Mouse (Mus musculus): ENCODE results near the gene Tmed8. TPM values are rescaled to one million over a fixed set of nuclear protein-coding genes. Genes with fewer than 3 reads are reported as not detected.
"Not testable (repeated sequence)": the region's sequence is repeated elsewhere in the genome, so short reads cannot be mapped to it uniquely, and the experiment has no call there.

Gene Tmed8
- 4.8 and 5.4 TPM in 2 replicates for polyA plus RNA-seq (2015; fragmentation: Nextera tagmentation; extraction: Ambion mirVana)

DNA sequence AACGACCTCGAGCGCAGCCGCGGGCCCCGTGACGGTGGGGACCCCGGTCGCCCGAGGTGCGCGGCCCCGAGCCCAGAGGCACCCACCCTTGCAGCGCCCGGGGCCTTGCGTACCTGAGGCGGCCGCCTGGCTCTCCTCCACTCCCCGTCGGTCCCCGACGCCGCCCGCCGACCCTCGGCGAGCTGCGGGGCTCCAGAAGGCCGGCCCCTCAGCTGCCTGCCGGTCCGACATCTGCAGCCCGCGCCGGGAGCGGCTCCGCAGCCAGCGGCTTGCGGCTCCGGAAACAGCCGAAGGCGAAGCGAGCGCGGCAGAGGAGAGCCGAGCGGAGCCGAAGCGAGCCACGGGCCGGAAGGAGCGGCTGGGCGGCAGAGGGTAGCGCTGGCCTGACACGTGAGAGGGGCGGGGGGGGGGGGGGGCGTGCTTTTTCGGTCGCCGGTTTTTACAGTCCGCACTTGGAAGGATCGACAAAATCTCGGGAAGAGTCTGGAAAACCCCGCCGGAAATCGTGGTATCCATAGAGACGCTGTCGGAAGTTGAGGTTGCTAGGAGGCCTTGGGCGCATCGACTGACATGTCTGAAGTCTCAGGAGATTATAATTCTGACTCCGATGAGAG is at the start of gene Tmed8:
Gene Tmed8, minus strand, starts transcription at position 482 of the 614 bp plus-strand sequence.
- peak within 1 kb of the TSS; percentile 86 for H3K9ac ChIP-seq
- peak within 1 kb of the TSS; percentile 95 for H3K27ac ChIP-seq
- peak within 1 kb of the TSS; percentile 64 for H3K4me2 ChIP-seq
- no peaks in the 10 kb centered on the region for H3K27me3 ChIP-seq (replicated peaks)
- WGBS, result under 1% methylated on average over 66 of the region's 70 CpGs
- no peaks in the 10 kb centered on the region for H3K36me3 ChIP-seq (replicated peaks)
- peak; percentile 96 for ATAC-seq (replicated peaks)
- H3K9me3 ChIP-seq, result no peaks in the 10 kb centered on the region
- H3K4me3 ChIP-seq, result peak within 1 kb of the TSS; percentile 56
- H3K4me1 ChIP-seq, result peaks cover 21% of the 10 kb centered on the region

DNA sequence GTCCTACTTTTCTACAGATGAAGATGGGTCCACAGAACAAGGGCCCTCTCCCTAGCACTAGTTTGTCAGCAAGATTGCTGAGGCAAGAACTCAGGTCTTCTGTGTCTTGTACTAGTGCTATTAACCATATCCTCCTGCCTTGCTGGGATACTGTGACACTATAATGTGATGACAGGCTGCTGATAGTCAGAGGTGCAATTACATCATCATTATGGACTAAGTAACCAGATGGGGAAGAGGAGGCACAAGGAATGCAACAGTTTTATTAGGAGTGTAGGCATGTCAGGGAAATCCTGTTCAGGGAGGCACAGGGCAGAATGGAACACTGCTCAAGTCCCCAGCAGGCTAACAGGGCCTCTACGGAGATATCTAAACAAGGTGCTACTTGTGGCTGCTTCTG is 38.4 kb upstream of the Tmed8 start, which contains the start of gene Noxred1:
Gene Noxred1, minus strand, starts transcription at position 101 of the 400 bp plus-strand sequence.
- peaks cover 44% of the 10 kb centered on the region for H3K36me3 ChIP-seq (replicated peaks)
- 100% methylated on average over 1 of the region's 1 CpGs for WGBS
- no peak for ATAC-seq (replicated peaks)
- H3K4me3 ChIP-seq, result no peak within 1 kb of the TSS
- H3K4me2 ChIP-seq, result no peak within 1 kb of the TSS
- no peaks in the 10 kb centered on the region for H3K9me3 ChIP-seq
- no peak within 1 kb of the TSS for H3K27ac ChIP-seq
- H3K27me3 ChIP-seq (replicated peaks), result no peaks in the 10 kb centered on the region
- no peak within 1 kb of the TSS for H3K9ac ChIP-seq
- no peaks in the 10 kb centered on the region for H3K4me1 ChIP-seq

DNA sequence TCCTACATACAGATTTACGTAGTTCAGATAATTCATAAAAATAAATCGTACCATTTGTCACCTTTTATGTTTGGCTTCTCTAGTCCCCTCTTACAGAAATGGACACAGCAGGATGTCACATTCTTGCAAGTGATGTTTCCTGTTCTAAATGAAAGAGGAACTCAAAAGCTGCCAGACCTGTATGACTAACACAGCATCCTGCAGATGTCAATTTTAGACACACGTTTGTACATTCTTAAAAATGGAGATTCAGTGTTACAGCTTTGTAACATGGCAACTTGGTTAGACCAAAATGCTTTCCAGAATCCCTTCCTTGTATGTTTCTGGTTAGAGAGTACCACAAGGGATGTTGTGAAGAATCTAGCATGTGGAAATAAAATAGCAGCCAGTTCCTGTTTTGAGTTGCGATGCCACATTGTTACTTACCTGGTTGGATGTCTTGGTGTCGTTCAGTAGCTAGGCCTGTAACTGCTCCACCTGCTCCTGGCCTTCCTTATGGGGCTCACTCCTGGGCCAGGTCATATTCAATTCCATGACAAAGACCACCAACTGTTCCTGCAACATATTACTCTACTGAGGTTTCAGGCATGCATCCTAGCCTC is 36.7 kb upstream of the Tmed8 start:
- 88% methylated on average over 5 of the region's 5 CpGs for WGBS
- Histone ChIP-seq H3K4me3 (no peak overlapping the region), H3K9me3 (no peaks in the 10 kb centered on the region), H3K4me1 (no peaks in the 10 kb centered on the region), H3K27me3 (replicated peaks) (no peaks in the 10 kb centered on the region), H3K9ac (no peak overlapping the region), H3K4me2 (no peak overlapping the region), H3K27ac (no peak overlapping the region), H3K36me3 (replicated peaks) (peaks cover 39% of the 10 kb centered on the region)
- no peak for ATAC-seq (replicated peaks)

DNA sequence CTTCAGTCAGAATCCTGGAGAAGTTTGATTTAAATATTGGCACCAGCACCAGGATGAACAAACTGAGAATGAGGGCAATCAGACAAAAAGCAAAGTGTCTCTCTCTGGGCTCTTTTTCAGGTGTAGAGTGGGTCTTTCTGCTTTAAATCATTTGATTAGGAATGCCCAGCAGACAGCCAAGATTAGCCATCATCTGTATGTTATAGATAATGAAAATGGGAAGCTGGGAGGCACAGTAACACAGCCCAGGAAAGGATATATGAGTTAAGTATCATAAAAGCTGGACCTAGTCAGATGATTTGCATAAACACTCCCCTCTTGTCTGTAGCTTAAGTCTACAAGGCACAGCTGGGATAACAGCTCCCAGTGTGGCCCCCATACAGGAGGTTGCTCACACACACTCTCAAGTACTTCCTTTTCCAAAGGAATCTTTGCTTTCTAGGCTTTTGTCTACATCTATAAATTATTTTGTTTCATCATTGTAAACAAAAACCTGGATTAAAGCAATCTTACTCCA is 30.2 kb upstream of the Tmed8 start:
- Histone ChIP-seq H3K9ac (no peak overlapping the region), H3K4me3 (no peak overlapping the region), H3K27ac (no peak overlapping the region), H3K36me3 (replicated peaks) (no peaks in the 10 kb centered on the region), H3K27me3 (replicated peaks) (no peaks in the 10 kb centered on the region), H3K4me1 (no peaks in the 10 kb centered on the region), H3K4me2 (no peak overlapping the region), H3K9me3 (no peaks in the 10 kb centered on the region)
- no peak for ATAC-seq (replicated peaks)

DNA sequence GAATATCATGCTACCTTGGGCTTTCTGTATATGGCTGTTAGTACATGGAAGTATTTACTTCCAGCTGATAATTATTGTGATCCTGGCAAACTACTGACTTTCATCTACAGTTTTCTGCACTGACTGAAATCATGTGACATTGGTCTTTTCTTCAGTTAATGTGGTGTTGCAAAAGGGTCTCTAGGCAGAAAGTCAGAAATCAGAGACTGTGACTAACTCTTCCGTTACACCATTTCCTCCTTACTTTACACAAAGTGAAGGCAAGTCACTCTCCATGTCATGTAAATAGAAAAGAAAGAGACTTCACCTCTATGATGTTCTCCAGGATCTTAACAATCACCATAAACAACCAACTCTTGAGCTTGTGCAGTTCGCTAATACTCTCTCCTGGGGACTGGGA is 29.4 kb upstream of the Tmed8 start:
- no peaks in the 10 kb centered on the region for H3K9me3 ChIP-seq
- H3K27me3 ChIP-seq (replicated peaks), result no peaks in the 10 kb centered on the region
- no peaks in the 10 kb centered on the region for H3K36me3 ChIP-seq (replicated peaks)
- no peak overlapping the region for H3K4me3 ChIP-seq
- no peaks in the 10 kb centered on the region for H3K4me1 ChIP-seq
- WGBS, result 92% methylated on average over 2 of the region's 2 CpGs
- no peak for ATAC-seq (replicated peaks)
- H3K4me2 ChIP-seq, result no peak overlapping the region
- no peak overlapping the region for H3K9ac ChIP-seq
- H3K27ac ChIP-seq, result no peak overlapping the region

DNA sequence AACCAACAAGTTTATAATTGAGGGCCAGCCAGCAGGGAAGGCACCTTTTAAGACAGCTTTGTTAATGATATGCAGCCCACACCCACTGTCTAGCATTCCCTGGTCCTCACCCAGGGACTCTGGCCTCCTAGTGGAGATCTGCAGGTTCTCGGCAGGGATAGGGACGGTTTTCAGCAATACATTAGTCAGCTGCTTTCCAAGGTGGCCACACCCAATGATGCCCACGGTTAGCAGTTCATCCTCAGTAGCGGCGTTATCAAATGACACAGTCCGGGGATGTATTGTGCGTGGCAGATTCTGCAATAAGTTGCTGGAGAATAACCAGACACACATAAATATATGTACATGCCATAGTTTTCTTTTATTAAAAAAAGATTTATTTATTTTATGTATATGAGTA is 26.5 kb upstream of the Tmed8 start:
- ATAC-seq (replicated peaks), result no peak
- Histone ChIP-seq H3K4me2 (no peak overlapping the region), H3K4me1 (no peaks in the 10 kb centered on the region), H3K4me3 (no peak overlapping the region), H3K9ac (no peak overlapping the region), H3K36me3 (replicated peaks) (no peaks in the 10 kb centered on the region), H3K9me3 (no peaks in the 10 kb centered on the region), H3K27ac (no peak overlapping the region), H3K27me3 (replicated peaks) (no peaks in the 10 kb centered on the region)
- WGBS, result 78% methylated on average over 7 of the region's 7 CpGs

DNA sequence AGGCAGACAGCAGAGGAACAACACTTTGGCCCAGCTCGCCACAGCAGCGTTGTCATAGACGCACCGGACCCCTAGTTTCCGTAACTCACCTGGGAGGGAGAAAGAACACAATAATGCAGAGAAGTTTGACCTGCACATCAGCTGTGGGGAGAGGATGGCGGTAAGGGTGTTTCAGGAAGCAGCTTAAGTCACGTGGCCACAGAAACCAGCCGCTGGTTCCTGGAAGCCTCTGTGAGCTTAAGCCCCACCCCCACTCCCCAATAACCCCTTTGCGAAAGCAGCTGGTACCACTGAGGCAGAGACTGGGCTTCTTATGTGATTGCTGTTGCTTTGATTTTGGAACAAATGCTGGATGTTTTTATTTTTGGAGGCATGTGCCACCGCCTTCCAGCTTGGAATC is 24.7 kb upstream of the Tmed8 start:
- ATAC-seq (replicated peaks), result no peak

DNA sequence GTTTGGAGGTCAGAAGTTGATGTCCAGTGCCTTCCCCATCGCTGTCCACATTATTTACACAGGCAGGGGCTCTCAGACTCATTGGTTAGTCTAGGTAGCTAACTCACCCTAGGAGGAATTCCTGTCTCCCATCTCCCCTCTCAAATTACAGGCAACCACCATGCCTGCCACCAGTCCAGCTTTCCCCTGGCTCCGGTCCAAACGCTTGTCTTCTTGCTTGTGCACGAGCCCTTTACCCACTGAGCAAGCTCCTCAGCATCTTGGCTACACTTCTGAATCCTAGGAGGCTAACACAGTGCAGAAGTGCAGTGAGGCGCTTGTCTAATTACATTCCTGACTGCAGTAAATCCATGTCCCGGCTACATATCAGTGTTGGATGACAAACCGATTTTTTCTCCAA is 19.1 kb upstream of the Tmed8 start:
- Histone ChIP-seq H3K36me3 (replicated peaks) (no peaks in the 10 kb centered on the region), H3K4me3 (no peak overlapping the region), H3K4me1 (peaks cover 3% of the 10 kb centered on the region; the same call in 1 of the 2 replicates), H3K4me2 (no peak overlapping the region), H3K9ac (no peak overlapping the region), H3K27ac (no peak overlapping the region), H3K9me3 (no peaks in the 10 kb centered on the region), H3K27me3 (replicated peaks) (no peaks in the 10 kb centered on the region)
- no peak for ATAC-seq (replicated peaks)
- 76% methylated on average over 7 of the region's 7 CpGs for WGBS

More for the DNA sequence above, 24.7 kb upstream of the Tmed8 start:
- H3K4me1 ChIP-seq, result no peaks in the 10 kb centered on the region
- WGBS, result 74% methylated on average over 10 of the region's 10 CpGs
- H3K9ac ChIP-seq, result no peak overlapping the region
- no peaks in the 10 kb centered on the region for H3K27me3 ChIP-seq (replicated peaks)
- no peaks in the 10 kb centered on the region for H3K9me3 ChIP-seq
- H3K4me2 ChIP-seq, result no peak overlapping the region
- H3K27ac ChIP-seq, result no peak overlapping the region
- no peak overlapping the region for H3K4me3 ChIP-seq
- H3K36me3 ChIP-seq (replicated peaks), result no peaks in the 10 kb centered on the region

DNA sequence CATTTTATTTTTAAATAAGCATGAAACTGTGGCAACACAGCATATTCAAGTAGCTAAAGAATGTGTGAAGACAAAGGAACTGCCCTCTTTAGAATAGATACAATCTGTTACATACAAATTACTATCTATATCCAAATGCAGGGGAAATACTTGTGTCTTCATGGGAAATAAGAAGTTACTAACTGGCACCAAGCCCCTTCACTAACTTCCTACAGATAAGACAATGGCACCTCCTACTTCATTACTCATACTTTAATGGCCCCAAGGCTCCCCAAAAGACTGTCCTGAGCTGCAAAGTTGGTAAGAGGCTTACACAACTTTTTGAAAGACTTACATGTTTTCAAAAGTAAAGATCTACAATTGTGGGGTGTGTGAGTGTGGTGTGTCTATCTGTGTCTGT is 17.3 kb upstream of the Tmed8 start:
- Histone ChIP-seq H3K4me1 (peaks cover 3% of the 10 kb centered on the region; the same call in 1 of the 2 replicates), H3K9ac (no peak overlapping the region), H3K4me2 (no peak overlapping the region), H3K36me3 (replicated peaks) (no peaks in the 10 kb centered on the region), H3K27ac (no peak overlapping the region), H3K27me3 (replicated peaks) (no peaks in the 10 kb centered on the region), H3K9me3 (no peaks in the 10 kb centered on the region), H3K4me3 (no peak overlapping the region)
- ATAC-seq (replicated peaks), result no peak

DNA sequence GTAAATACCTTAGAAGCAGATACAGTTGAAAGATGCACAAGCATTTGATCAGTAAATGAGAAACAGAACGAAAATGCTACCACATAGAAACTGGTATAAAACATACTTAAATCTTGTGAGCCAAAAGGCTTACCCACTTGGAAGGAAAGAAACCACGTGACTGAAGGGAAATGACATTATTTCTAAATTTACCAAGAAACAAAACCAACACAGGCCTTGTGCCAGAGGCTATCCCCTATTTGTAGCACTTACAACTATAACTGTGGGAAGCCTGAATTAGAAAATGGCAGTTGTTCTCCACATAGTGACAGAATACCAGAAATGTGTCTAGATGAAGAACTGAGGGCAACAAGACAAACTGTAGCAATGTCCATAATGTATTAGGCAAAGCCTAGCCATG is 15.8 kb upstream of the Tmed8 start:
- no peaks in the 10 kb centered on the region for H3K9me3 ChIP-seq
- H3K9ac ChIP-seq, result no peak overlapping the region
- no peaks in the 10 kb centered on the region for H3K27me3 ChIP-seq (replicated peaks)
- H3K27ac ChIP-seq, result no peak overlapping the region
- peaks cover 3% of the 10 kb centered on the region; the same call in 1 of the 2 replicates for H3K4me1 ChIP-seq
- ATAC-seq (replicated peaks), result no peak
- no peaks in the 10 kb centered on the region for H3K36me3 ChIP-seq (replicated peaks)
- no peak overlapping the region for H3K4me3 ChIP-seq
- no peak overlapping the region for H3K4me2 ChIP-seq
- WGBS, result 65% methylated on average over 2 of the region's 2 CpGs

DNA sequence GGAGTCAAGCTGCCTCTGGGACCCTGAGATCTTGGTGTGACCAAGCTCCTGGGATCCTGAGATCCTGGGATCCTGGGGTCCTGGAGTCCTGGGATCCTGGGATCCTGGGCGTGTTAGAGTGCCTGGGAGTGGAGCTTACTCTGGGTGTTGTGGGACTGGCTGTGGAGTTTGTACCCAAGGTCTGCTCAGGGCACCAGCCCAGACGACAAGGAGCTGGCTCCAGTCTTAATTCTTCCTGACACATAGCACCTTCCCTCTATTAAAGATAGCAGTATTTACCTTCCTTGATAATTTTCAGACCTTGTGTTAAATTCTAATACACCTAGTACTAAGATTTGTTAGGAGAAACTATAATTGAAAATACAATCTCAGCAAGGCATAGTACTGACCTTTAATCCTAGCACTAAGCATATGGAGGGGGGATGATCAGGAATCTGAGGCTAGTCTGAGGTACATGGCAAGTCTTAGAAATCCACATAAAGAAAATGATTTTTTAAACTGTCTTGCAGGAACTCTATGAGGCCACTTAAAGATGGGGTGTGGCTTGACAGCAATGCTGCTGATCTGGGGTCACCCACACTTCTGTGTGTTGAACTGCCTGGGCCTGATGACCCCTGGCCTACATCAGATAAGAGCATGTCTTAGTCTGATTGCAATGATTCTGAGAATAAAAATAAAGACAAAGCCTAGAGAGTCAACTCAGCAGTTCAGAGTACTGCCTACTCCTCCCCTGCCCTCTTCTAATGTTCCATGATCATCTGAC is 12.8 kb upstream of the Tmed8 start:
- Histone ChIP-seq H3K4me3 (no peak overlapping the region), H3K9ac (no peak overlapping the region), H3K9me3 (no peaks in the 10 kb centered on the region), H3K4me2 (no peak overlapping the region), H3K27ac (no peak overlapping the region), H3K36me3 (replicated peaks) (no peaks in the 10 kb centered on the region), H3K27me3 (replicated peaks) (no peaks in the 10 kb centered on the region), H3K4me1 (no peaks in the 10 kb centered on the region)
- no peak for ATAC-seq (replicated peaks)
- WGBS, result 71% methylated on average over 2 of the region's 2 CpGs

DNA sequence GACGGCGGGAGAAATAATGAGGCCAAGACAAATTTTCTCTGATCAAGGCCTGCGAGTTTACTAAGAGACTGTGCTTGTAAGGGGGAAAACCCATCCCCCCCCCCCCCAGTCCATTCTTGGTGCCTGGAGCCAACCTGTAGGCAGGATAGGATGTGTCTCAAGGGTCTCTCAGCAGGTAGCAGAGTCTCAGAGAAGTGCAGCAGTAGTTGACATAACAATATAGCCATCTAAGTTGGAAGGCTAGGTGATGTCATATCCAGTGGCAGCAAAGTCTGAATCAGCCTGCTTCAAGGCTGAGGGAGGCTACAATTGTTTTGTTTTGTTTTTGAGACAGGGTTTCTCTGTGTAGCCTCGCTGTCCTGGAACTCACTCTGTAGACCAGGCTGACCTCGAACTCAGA is 5.5 kb upstream of the Tmed8 start:
- not testable (repeated sequence) for H3K36me3 ChIP-seq (replicated peaks); H3K27ac ChIP-seq; H3K4me3 ChIP-seq; H3K4me1 ChIP-seq; H3K27me3 ChIP-seq (replicated peaks); ATAC-seq (replicated peaks); H3K9me3 ChIP-seq; H3K4me2 ChIP-seq; H3K9ac ChIP-seq
- WGBS, result 92% methylated on average over 5 of the region's 5 CpGs

All from midbrain, embryonic 15.5 days (tissue).